Mouse (Mus musculus) CH12.LX (cell line): ENCODE data around the gene Rhox2f.
"Not testable (repeated sequence)": the region's sequence is repeated elsewhere in the genome, so short reads cannot be mapped to it uniquely, and the experiment has no call there.

Source experiments
- CTCF ChIP-seq, 2 experiments: IDR thresholded peaks in 1 of 2; conservative IDR thresholded peaks in 1 of 2; 2 replicates each; pipeline ENCODE4 v1.5.1; 2011 to 2012; ENCODE audit warnings: low read depth in 2 of 2, low read length in 2 of 2, improper control_type of control experiment in 1 of 2, inconsistent platforms in 1 of 2, mild to moderate bottlenecking in 1 of 2, moderate library complexity in 1 of 2
- MAFK ChIP-seq: IDR thresholded peaks from 2 replicates; pipeline ENCODE4 v1.6.1; 2011; ENCODE audit warnings: low read length, improper control_type of control experiment; ENCODE audit not compliant: insufficient replicate concordance
- MAZ ChIP-seq: IDR thresholded peaks from 2 replicates; pipeline ENCODE4 v1.6.1; 2012; ENCODE audit warnings: low read depth, mild to moderate bottlenecking, inconsistent platforms, low read length, improper control_type of control experiment, moderate library complexity
- POLR2A ChIP-seq: IDR thresholded peaks from 2 replicates; pipeline ENCODE4 v1.6.1; 2011; ENCODE audit warnings: low read depth, mild to moderate bottlenecking, improper control_type of control experiment, low read length
- USF1 ChIP-seq: IDR thresholded peaks from 2 replicates; pipeline ENCODE4 v1.6.1; 2014; ENCODE audit warnings: low read depth, mild to moderate bottlenecking, inconsistent platforms, low read length, improper control_type of control experiment

GRCm38 (mm10) chrX:37571105-37571504, at the start of gene Rhox2f:
- not testable (repeated sequence) for TF ChIP-seq CTCF (conservative IDR thresholded peaks at IDR 0.05 in 1 of 2, IDR thresholded peaks at IDR 0.05 in 1 of 2; ENCODE audit: low read depth in 2 of 2, low read length in 2 of 2); POLR2A; USF1; MAZ; MAFK
